Mouse (Mus musculus): ENCODE data around the gene Ssmem1. TPM values are rescaled to one million over a fixed set of nuclear protein-coding genes. Genes with fewer than 3 reads are reported as not detected.
A peak's percentile ranks its signal among the peaks of the same experiment; 100 is the strongest.

Ssmem1 gene
- 0.34 and 0.35 TPM in 2 replicates for polyA plus RNA-seq (2016; fragmentation: Nextera tagmentation; extraction: Ambion mirVana)

DNA sequence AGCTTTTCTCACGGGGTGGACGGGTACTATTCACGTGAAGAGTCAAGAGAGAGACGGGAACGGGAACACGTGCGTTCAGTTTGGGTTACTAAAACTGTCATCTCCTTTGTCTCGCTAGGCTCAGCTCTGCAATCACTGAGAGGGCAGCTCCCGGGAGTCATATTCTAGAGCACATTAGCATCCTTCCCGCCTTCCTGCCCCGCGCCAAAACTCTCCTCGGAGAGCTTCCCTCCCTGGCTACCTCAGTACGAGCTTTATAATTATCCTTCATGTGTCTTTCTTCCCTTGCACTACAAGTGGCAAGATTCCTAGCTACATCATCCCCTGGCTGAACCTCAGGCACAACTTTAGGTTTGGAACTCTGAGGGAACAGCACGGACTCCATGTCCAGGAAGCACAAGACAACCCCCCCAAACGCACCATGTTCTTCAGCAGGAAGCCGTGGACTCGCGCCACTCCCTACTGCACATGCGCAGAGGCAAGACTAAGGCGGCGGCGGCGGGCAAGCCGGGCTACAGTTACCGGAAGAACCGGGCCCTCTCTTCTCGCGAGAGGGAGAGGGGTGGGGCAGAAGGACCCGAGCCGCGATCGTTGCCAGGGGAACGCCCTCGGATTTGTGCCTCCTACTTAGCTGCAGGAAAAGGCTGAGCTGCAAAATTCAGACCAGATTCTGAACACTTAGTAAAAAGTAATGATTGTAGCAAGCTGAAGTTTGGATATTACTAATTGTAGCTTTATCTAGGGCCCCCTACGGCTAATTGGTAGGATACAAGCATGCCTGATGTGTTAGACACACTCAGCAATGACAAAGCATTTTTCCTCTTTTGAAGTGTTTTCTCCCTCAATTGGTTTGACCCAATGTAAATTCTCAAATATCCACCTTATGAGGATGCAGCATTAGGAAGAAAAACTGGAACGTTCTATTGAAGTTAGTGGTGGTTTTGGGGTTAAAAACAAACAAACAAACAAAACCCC, at the start of gene Ssmem1, which contains the start of gene Tmem209:
Gene Ssmem1, plus strand, starts transcription at position 585 of the 975 bp plus-strand sequence.
Gene Tmem209, minus strand, starts transcription at position 519 of the 975 bp plus-strand sequence.
- peaks cover 31% of the 10 kb centered on the region for H3K36me3 ChIP-seq
- peak within 1 kb of the TSS; percentile 98 for H3K27ac ChIP-seq
- H3K4me3 ChIP-seq: peak within 1 kb of the TSS; percentile 63
- peaks cover 25% of the 10 kb centered on the region for H3K4me1 ChIP-seq (replicated peaks)
- DNase-seq (ENCODE audit: low spot score): peak; percentile 100
- H3K9me3 ChIP-seq: no peaks in the 10 kb centered on the region
- H3K27me3 ChIP-seq (ENCODE audit: insufficient read depth, poor library complexity, severe bottlenecking): no peaks in the 10 kb centered on the region
- WGBS: under 1% methylated on average over 37 of the region's 37 CpGs

DNA sequence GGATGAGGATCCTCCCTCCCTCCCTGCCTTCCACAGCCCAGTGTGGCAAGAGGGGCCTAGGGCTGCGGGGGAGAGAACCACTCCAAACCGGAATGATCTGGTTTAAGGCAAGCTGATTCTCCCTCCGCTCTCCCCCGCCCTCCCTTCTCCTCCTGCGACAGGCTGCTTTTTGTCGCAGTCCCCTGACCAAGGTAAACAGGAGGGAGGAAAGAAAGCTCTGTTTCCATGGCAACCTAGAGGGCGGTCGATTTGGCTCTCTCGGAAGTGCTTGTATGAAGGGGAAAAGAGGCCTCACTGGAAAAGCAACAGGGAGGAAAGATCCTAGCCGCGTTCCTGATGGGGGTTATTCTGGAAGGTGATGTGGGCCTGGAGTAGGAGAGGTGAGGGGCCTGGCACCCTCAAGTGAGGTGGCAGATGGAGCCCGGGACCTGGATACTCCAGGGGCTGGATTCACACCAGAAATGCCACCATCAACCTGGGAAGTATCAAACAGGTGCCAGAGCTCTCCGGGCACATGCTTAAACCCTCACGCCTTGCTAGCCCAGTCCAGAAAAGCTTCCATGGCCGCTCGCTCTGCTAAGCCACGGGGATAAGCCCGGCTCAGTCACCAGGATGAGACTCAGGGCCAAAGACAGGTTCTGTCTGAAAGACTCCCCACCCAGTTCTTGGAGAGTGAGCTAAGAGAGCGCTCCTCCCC, 48.8 kb upstream of the Ssmem1 start:
- 12% methylated on average over 19 of the region's 19 CpGs for WGBS
- Histone ChIP-seq H3K27me3 (ENCODE audit: insufficient read depth, poor library complexity, severe bottlenecking) (peaks cover 5% of the 10 kb centered on the region; the same call in 1 of the 2 replicates), H3K9me3 (no peaks in the 10 kb centered on the region), H3K27ac (peak overlapping the region; percentile 95), H3K4me3 (peak overlapping the region; percentile 59), H3K4me1 (replicated peaks) (peaks cover 43% of the 10 kb centered on the region), H3K36me3 (peaks cover 6% of the 10 kb centered on the region; the same call in 1 of the 2 replicates)
- peak; percentile 90 for DNase-seq (ENCODE audit: low spot score)

- Histone ChIP-seq H3K27ac (peak overlapping the region; percentile 95), H3K27me3 (ENCODE audit: insufficient read depth, poor library complexity, severe bottlenecking) (peaks cover 5% of the 10 kb centered on the region; the same call in 1 of the 2 replicates), H3K4me1 (replicated peaks) (peaks cover 43% of the 10 kb centered on the region), H3K36me3 (no peaks in the 10 kb centered on the region), H3K4me3 (no peak overlapping the region), H3K9me3 (no peaks in the 10 kb centered on the region)
- WGBS: 88% methylated on average over 13 of the region's 13 CpGs
- DNase-seq (ENCODE audit: low spot score): no peak
Measured at GRCm38 (mm10) chr6:30461755-30462344, 47.8 kb upstream of the Ssmem1 start.

GRCm38 (mm10) chr6:30462822-30463221, 46.8 kb upstream of the Ssmem1 start:
- no peaks in the 10 kb centered on the region for H3K36me3 ChIP-seq
- no peak overlapping the region for H3K4me3 ChIP-seq
- H3K27ac ChIP-seq: peak overlapping the region; percentile 95
- peaks cover 51% of the 10 kb centered on the region for H3K4me1 ChIP-seq (replicated peaks)
- DNase-seq (ENCODE audit: low spot score): no peak
- peaks cover 5% of the 10 kb centered on the region; the same call in 1 of the 2 replicates for H3K27me3 ChIP-seq (ENCODE audit: insufficient read depth, poor library complexity, severe bottlenecking)
- H3K9me3 ChIP-seq: no peaks in the 10 kb centered on the region
- WGBS: 49% methylated on average over 7 of the region's 7 CpGs

DNA sequence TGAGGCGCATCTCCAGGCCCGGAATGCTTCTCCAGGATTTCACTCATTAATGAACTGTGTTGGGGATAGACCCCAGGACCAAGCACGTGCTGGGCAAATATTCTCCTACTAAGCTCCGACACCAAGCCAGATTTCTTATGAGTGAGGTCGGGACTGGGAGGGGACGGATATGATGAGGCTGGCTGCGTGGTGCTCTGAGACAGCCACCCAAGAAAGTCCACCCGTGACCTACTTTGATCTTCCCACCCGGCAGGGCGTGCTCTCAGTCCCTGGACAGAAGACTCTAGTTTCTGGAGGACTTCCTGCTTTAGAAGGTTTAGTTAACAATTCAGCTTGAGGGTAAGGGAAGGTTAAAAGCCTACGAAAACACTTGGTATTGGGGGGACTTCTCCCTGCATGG, 44.1 kb upstream of the Ssmem1 start:
- H3K36me3 ChIP-seq: no peaks in the 10 kb centered on the region
- peaks cover 5% of the 10 kb centered on the region; the same call in 1 of the 2 replicates for H3K27me3 ChIP-seq (ENCODE audit: insufficient read depth, poor library complexity, severe bottlenecking)
- DNase-seq (ENCODE audit: low spot score): no peak
- no peaks in the 10 kb centered on the region for H3K9me3 ChIP-seq
- H3K4me3 ChIP-seq: no peak overlapping the region
- H3K27ac ChIP-seq: no peak overlapping the region; the same call in 1 of the 2 replicates
- WGBS: 85% methylated on average over 11 of the region's 11 CpGs
- H3K4me1 ChIP-seq (replicated peaks): peaks cover 48% of the 10 kb centered on the region

DNA sequence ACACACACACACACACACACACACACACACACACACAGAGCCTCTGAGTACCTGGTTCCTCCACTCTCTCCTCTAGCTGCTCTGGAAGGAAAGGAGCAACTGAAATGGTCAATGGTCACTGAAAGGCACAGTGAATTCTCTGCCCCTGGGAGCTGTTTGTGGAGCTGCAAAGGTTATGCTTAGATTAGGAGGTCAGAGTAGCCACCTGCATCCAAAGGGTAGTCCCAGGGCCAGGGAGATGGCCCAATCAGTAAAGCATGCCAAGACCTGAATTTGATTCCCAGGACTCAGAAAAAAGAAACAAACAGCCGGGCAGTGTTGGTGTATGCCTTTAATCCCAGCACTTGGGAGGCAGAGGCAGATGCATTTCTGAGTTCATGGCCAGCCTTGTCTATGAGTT, 41.6 kb upstream of the Ssmem1 start:
- no peak overlapping the region for H3K27ac ChIP-seq
- H3K27me3 ChIP-seq (ENCODE audit: insufficient read depth, poor library complexity, severe bottlenecking): peaks cover 5% of the 10 kb centered on the region; the same call in 1 of the 2 replicates
- DNase-seq (ENCODE audit: low spot score): no peak
- H3K36me3 ChIP-seq: no peaks in the 10 kb centered on the region
- no peaks in the 10 kb centered on the region for H3K9me3 ChIP-seq
- 72% methylated on average over 1 of the region's 1 CpGs for WGBS
- H3K4me3 ChIP-seq: no peak overlapping the region
- peaks cover 28% of the 10 kb centered on the region for H3K4me1 ChIP-seq (replicated peaks)

GRCm38 (mm10) chr6:30468684-30469083, 41.0 kb upstream of the Ssmem1 start:
- WGBS: 52% methylated on average over 12 of the region's 12 CpGs
- Histone ChIP-seq H3K9me3 (no peaks in the 10 kb centered on the region), H3K4me3 (no peak overlapping the region), H3K27ac (peak overlapping the region; percentile 70), H3K27me3 (ENCODE audit: insufficient read depth, poor library complexity, severe bottlenecking) (peaks cover 5% of the 10 kb centered on the region; the same call in 1 of the 2 replicates), H3K4me1 (replicated peaks) (peaks cover 28% of the 10 kb centered on the region), H3K36me3 (no peaks in the 10 kb centered on the region)
- peak; percentile 35 for DNase-seq (ENCODE audit: low spot score)

GRCm38 (mm10) chr6:30469370-30469769, 40.3 kb upstream of the Ssmem1 start:
- Histone ChIP-seq H3K27ac (peak overlapping the region; percentile 70), H3K27me3 (ENCODE audit: insufficient read depth, poor library complexity, severe bottlenecking) (peaks cover 5% of the 10 kb centered on the region; the same call in 1 of the 2 replicates), H3K9me3 (no peaks in the 10 kb centered on the region), H3K36me3 (no peaks in the 10 kb centered on the region), H3K4me1 (replicated peaks) (peaks cover 28% of the 10 kb centered on the region), H3K4me3 (no peak overlapping the region)
- WGBS: 87% methylated on average over 12 of the region's 12 CpGs
- no peak for DNase-seq (ENCODE audit: low spot score)

- H3K4me3 ChIP-seq: no peak overlapping the region
- no peak for DNase-seq (ENCODE audit: low spot score)
- 76% methylated on average over 3 of the region's 3 CpGs for WGBS
Measured at GRCm38 (mm10) chr6:30471706-30472105, 37.9 kb upstream of the Ssmem1 start.

GRCm38 (mm10) chr6:30476025-30476765, 33.5 kb upstream of the Ssmem1 start:
- no peak overlapping the region for H3K27ac ChIP-seq

More at GRCm38 (mm10) chr6:30471706-30472105, 37.9 kb upstream of the Ssmem1 start:
- Histone ChIP-seq H3K27ac (no peak overlapping the region), H3K36me3 (0 out of 2 replicates have a peak, but pooled peaks cover 3% of the 10 kb centered on the region), H3K9me3 (no peaks in the 10 kb centered on the region), H3K4me1 (replicated peaks) (peaks cover 22% of the 10 kb centered on the region), H3K27me3 (ENCODE audit: insufficient read depth, poor library complexity, severe bottlenecking) (no peaks in the 10 kb centered on the region)

GRCm38 (mm10) chr6:30477210-30477714, 32.4 kb upstream of the Ssmem1 start:
- Histone ChIP-seq H3K36me3 (peaks cover 50% of the 10 kb centered on the region), H3K27me3 (ENCODE audit: insufficient read depth, poor library complexity, severe bottlenecking) (no peaks in the 10 kb centered on the region), H3K27ac (no peak overlapping the region), H3K4me1 (replicated peaks) (no peaks in the 10 kb centered on the region), H3K9me3 (no peaks in the 10 kb centered on the region), H3K4me3 (no peak overlapping the region)
- WGBS: 83% methylated on average over 8 of the region's 8 CpGs
- no peak for DNase-seq (ENCODE audit: low spot score)

More at GRCm38 (mm10) chr6:30476025-30476765, 33.5 kb upstream of the Ssmem1 start:
- no peaks in the 10 kb centered on the region for H3K4me1 ChIP-seq (replicated peaks)
- peaks cover 39% of the 10 kb centered on the region for H3K36me3 ChIP-seq
- H3K27me3 ChIP-seq (ENCODE audit: insufficient read depth, poor library complexity, severe bottlenecking): no peaks in the 10 kb centered on the region
- no peak for DNase-seq (ENCODE audit: low spot score)
- 77% methylated on average over 10 of the region's 10 CpGs for WGBS
- no peak overlapping the region for H3K4me3 ChIP-seq
- no peaks in the 10 kb centered on the region for H3K9me3 ChIP-seq

Measured in hindbrain, embryonic 10.5 days (tissue).